Mouse (Mus musculus): ENCODE data around the gene Soat1. TPM values are rescaled to one million over a fixed set of nuclear protein-coding genes. Genes with fewer than 3 reads are reported as not detected.

Soat1 gene
- total RNA-seq, 1 experiment = 62.4 TPM

GRCm38 (mm10) chr1:156393148-156393547 lies 81.0 kb downstream of the Soat1 start:
- TF ChIP-seq ZNF384 (IDR thresholded peaks at IDR 0.05; ENCODE audit: low read depth, low read length) (no peak), HCFC1 (IDR thresholded peaks at IDR 0.05; ENCODE audit: borderline replicate concordance, insufficient read depth, low read length) (no peak), MAFK (IDR thresholded peaks at IDR 0.05; ENCODE audit: insufficient read depth, low read depth, low read length) (no peak), CHD2 (IDR thresholded peaks at IDR 0.05; ENCODE audit: low read depth, low read length) (no peak), ZC3H11A (IDR thresholded peaks at IDR 0.05; ENCODE audit: borderline replicate concordance, low read depth, low read length) (no peak)
- no peak for DNase-seq (ENCODE audit: low read depth, low spot score)
- in situ Hi-C loops (cut with MboI; ENCODE audit: low sequenced_read_pairs in 2 of 2, unreplicated experiment in 2 of 2) = no loop called here
- no peak overlapping the region for H3K4me3 ChIP-seq (ENCODE audit: insufficient read depth in 1 of 2, low read depth in 1 of 2, low read length in 2 of 2, poor library complexity in 1 of 2, severe bottlenecking in 1 of 2)
- no peak overlapping the region for H3K27ac ChIP-seq (ENCODE audit: insufficient read depth, low read depth, low read length, poor library complexity, severe bottlenecking)
- H3K36me3 ChIP-seq (ENCODE audit: control insufficient read depth, insufficient read depth, low read length, poor library complexity, severe bottlenecking) = no peaks in the 10 kb centered on the region
- no peaks in the 10 kb centered on the region for H3K9me3 ChIP-seq (ENCODE audit: control insufficient read depth, insufficient read depth, low read depth, low read length)
- H3K4me1 ChIP-seq (ENCODE audit: control insufficient read depth in 2 of 2, insufficient read depth in 2 of 2, low read length in 2 of 2, poor library complexity in 1 of 2) = peaks cover 2 to 7% of the 10 kb centered on the region in 2 experiments; a peak in 1 of 4 replicates
- no peak overlapping the region for H3K9ac ChIP-seq (ENCODE audit: insufficient read depth, low read depth, low read length, poor library complexity, severe bottlenecking)

- H3K27ac ChIP-seq (ENCODE audit: insufficient read depth, low read depth, low read length, poor library complexity, severe bottlenecking) = no peak overlapping the region
- TF ChIP-seq ZNF384 (IDR thresholded peaks at IDR 0.05; ENCODE audit: low read depth, low read length) (no peak), MAFK (IDR thresholded peaks at IDR 0.05; ENCODE audit: insufficient read depth, low read depth, low read length) (no peak), ZC3H11A (IDR thresholded peaks at IDR 0.05; ENCODE audit: borderline replicate concordance, low read depth, low read length) (no peak), HCFC1 (IDR thresholded peaks at IDR 0.05; ENCODE audit: borderline replicate concordance, insufficient read depth, low read length) (no peak), CHD2 (IDR thresholded peaks at IDR 0.05; ENCODE audit: low read depth, low read length) (no peak)
- no peaks in the 10 kb centered on the region for H3K9me3 ChIP-seq (ENCODE audit: control insufficient read depth, insufficient read depth, low read depth, low read length)
- no peaks in the 10 kb centered on the region for H3K4me1 ChIP-seq (ENCODE audit: control insufficient read depth in 2 of 2, insufficient read depth in 2 of 2, low read length in 2 of 2, poor library complexity in 1 of 2)
- no peak overlapping the region for H3K4me3 ChIP-seq (ENCODE audit: insufficient read depth in 1 of 2, low read depth in 1 of 2, low read length in 2 of 2, poor library complexity in 1 of 2, severe bottlenecking in 1 of 2)
- in situ Hi-C loops (cut with MboI; ENCODE audit: low sequenced_read_pairs in 2 of 2, unreplicated experiment in 2 of 2) = no loop called here
- no peak for DNase-seq (ENCODE audit: low read depth, low spot score)
- no peak overlapping the region for H3K9ac ChIP-seq (ENCODE audit: insufficient read depth, low read depth, low read length, poor library complexity, severe bottlenecking)
- H3K36me3 ChIP-seq (ENCODE audit: control insufficient read depth, insufficient read depth, low read length, poor library complexity, severe bottlenecking) = no peaks in the 10 kb centered on the region
Observed at GRCm38 (mm10) chr1:156386880-156387279, 87.3 kb downstream of the Soat1 start.

GRCm38 (mm10) chr1:156386232-156386631 lies 87.9 kb downstream of the Soat1 start:
- in situ Hi-C loops (cut with MboI; ENCODE audit: low sequenced_read_pairs in 2 of 2, unreplicated experiment in 2 of 2) = no loop called here
- no peak overlapping the region for H3K9ac ChIP-seq (ENCODE audit: insufficient read depth, low read depth, low read length, poor library complexity, severe bottlenecking)
- no peaks in the 10 kb centered on the region for H3K9me3 ChIP-seq (ENCODE audit: control insufficient read depth, insufficient read depth, low read depth, low read length)
- TF ChIP-seq MAFK (IDR thresholded peaks at IDR 0.05; ENCODE audit: insufficient read depth, low read depth, low read length) = no peak
- TF ChIP-seq ZC3H11A (IDR thresholded peaks at IDR 0.05; ENCODE audit: borderline replicate concordance, low read depth, low read length) = no peak
- no peak for TF ChIP-seq ZNF384 (IDR thresholded peaks at IDR 0.05; ENCODE audit: low read depth, low read length)
- no peaks in the 10 kb centered on the region for H3K4me1 ChIP-seq (ENCODE audit: control insufficient read depth in 2 of 2, insufficient read depth in 2 of 2, low read length in 2 of 2, poor library complexity in 1 of 2)
- H3K4me3 ChIP-seq (ENCODE audit: insufficient read depth in 1 of 2, low read depth in 1 of 2, low read length in 2 of 2, poor library complexity in 1 of 2, severe bottlenecking in 1 of 2) = no peak overlapping the region
- no peak overlapping the region for H3K27ac ChIP-seq (ENCODE audit: insufficient read depth, low read depth, low read length, poor library complexity, severe bottlenecking)
- no peak for DNase-seq (ENCODE audit: low read depth, low spot score)
- H3K36me3 ChIP-seq (ENCODE audit: control insufficient read depth, insufficient read depth, low read length, poor library complexity, severe bottlenecking) = no peaks in the 10 kb centered on the region

GRCm38 (mm10) chr1:156381217-156381616 lies 92.9 kb downstream of the Soat1 start:
- Histone ChIP-seq H3K9ac (ENCODE audit: insufficient read depth, low read depth, low read length, poor library complexity, severe bottlenecking) (no peak overlapping the region), H3K27ac (ENCODE audit: insufficient read depth, low read depth, low read length, poor library complexity, severe bottlenecking) (no peak overlapping the region), H3K9me3 (ENCODE audit: control insufficient read depth, insufficient read depth, low read depth, low read length) (no peaks in the 10 kb centered on the region), H3K4me1 (ENCODE audit: control insufficient read depth in 2 of 2, insufficient read depth in 2 of 2, low read length in 2 of 2, poor library complexity in 1 of 2) (no peaks in the 10 kb centered on the region), H3K4me3 (ENCODE audit: insufficient read depth in 1 of 2, low read depth in 1 of 2, low read length in 2 of 2, poor library complexity in 1 of 2, severe bottlenecking in 1 of 2) (no peak overlapping the region), H3K36me3 (ENCODE audit: control insufficient read depth, insufficient read depth, low read length, poor library complexity, severe bottlenecking) (no peaks in the 10 kb centered on the region)
- in situ Hi-C loops (cut with MboI; ENCODE audit: low sequenced_read_pairs in 2 of 2, unreplicated experiment in 2 of 2) = no loop called here
- TF ChIP-seq ZC3H11A (IDR thresholded peaks at IDR 0.05; ENCODE audit: borderline replicate concordance, low read depth, low read length) (peak; percentile 46; the same call in 1 of the 2 replicates), HCFC1 (IDR thresholded peaks at IDR 0.05; ENCODE audit: borderline replicate concordance, insufficient read depth, low read length) (no peak)
- DNase-seq (ENCODE audit: low read depth, low spot score) = peak; percentile 16

Other genes starting within 250 kb of the Soat1 start
- 1.6 and 1.7 TPM in 2 replicates for gene Tdrd5, start 170.7 kb downstream of the Soat1 start, total RNA-seq (2012; rRNA removed)
- gene Nphs2, start 163.6 kb downstream of the Soat1 start, total RNA-seq (2012; rRNA removed) = not detected in 2 replicates
- 350 and 385 TPM in 2 replicates for gene Gm2000, start 108.3 kb downstream of the Soat1 start, total RNA-seq (2012; rRNA removed)
- 0.49 and 0.69 TPM in 2 replicates for gene Axdnd1, start 53.2 kb downstream of the Soat1 start, total RNA-seq (2012; rRNA removed)
- gene Gm10031, start 49.7 kb upstream of the Soat1 start, total RNA-seq (2012; rRNA removed) = 19.4 and 20.3 TPM in 2 replicates
- 41.1 and 42.3 TPM in 2 replicates for gene Abl2, start 84.5 kb upstream of the Soat1 start, total RNA-seq (2012; rRNA removed)
- gene Tor3a, start 200.0 kb upstream of the Soat1 start, total RNA-seq (2012; rRNA removed) = 17.2 and 38.2 TPM in 2 replicates
- gene Fam20b, start 244.8 kb upstream of the Soat1 start, total RNA-seq (2012; rRNA removed) = 20.1 and 22.2 TPM in 2 replicates